In the genomic region with DNA sequence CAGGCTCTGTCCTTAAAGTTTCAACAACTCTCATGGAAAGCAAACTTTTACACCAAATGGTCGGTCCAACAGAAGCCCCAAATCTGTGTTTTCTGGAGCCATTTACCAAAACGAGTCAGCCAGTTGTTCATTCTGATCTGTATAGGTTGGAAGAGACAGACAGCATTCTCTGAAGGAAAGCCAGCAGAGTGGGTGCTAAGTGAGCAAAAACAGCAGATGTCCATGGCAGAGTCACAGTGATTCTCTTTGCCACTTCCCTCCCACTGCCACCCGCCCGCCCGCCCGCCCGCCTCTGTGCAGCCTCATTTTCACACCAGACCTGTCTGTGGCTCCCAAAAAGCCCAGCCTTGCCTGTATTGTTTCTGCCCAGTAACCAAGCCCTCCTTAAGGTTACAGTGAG, we compare ENCODE assay signal across 20 mouse cellular contexts. TPM values are rescaled to one million over a fixed set of nuclear protein-coding genes. Genes with fewer than 3 reads are reported as not detected.
DNase-seq lines count a peak whose midpoint lies in the region; TF ChIP-seq lines count a peak whose summit lies in the region.
"Had no signal": no experiment of that assay in that cellular context is flagged by ENCODE, and none has a peak within 500 bp of the region (broad histone marks: within the 10 kb centered on the region; RNA-seq: fewer than 3 reads in every experiment).

No protein-coding gene starts in this region.

- H3K27ac ChIP-seq in left cerebral cortex, adult 2 months: peak overlapping the region; percentile 63
- H3K27ac ChIP-seq in gastrocnemius, adult 2 months: no peak overlapping the region
- H3K27ac ChIP-seq: embryonic facial prominence, embryonic 15.5 days; hindbrain, embryonic 10.5 days; kidney, postnatal 0 days; limb, embryonic 15.5 days; liver, embryonic 15.5 days; midbrain, embryonic 13.5 days had no signal

- TF ChIP-seq CTCF in left cerebral cortex, adult 2 months (IDR thresholded peaks at IDR 0.05): no peak
- no peak for TF ChIP-seq CTCF in gastrocnemius, adult 2 months (IDR thresholded peaks at IDR 0.05)

- intact Hi-C loops in left cerebral cortex, adult 2 months (cut with DNase I): loop anchor here (1.0 kb wide), 1 partner anchor 18 kb away; no protein-coding TSS in a partner anchor
- intact Hi-C loops in gastrocnemius, adult 2 months (cut with DNase I): no loop called here

- no peak overlapping the region for H3K4me3 ChIP-seq in left cerebral cortex, adult 2 months
- no peak overlapping the region for H3K4me3 ChIP-seq in gastrocnemius, adult 2 months
- H3K4me3 ChIP-seq: embryonic facial prominence, embryonic 15.5 days; hindbrain, embryonic 10.5 days; limb, embryonic 15.5 days; liver, embryonic 15.5 days; midbrain, embryonic 13.5 days had no signal

- peak; percentile 17 for DNase-seq in lung, postnatal 10 days
- DNase-seq in lung, postnatal 4 days: no peak
- peak; percentile 72 for DNase-seq in layer of hippocampus, adult 9-10 months (ENCODE audit: low spot score)
- peak; percentile 31 to 57 for DNase-seq in left cerebral cortex, adult 2 months (ENCODE audit: extremely low spot score in 1 of 2, low spot score in 2 of 2)
- DNase-seq in telencephalon, adult 2 months (ENCODE audit: low read depth, low spot score): peak; percentile 89
- DNase-seq in cerebellum, postnatal 4 days (ENCODE audit: low spot score in 2 of 2): no peak
- no peak for DNase-seq in gastrocnemius, adult 2 months
- DNase-seq: adrenal gland, adult 2 months; cerebellum, postnatal 10 days; forebrain, postnatal 0 days; gastrocnemius, postnatal 36 days; kidney, adult 18-20 months; thymus, postnatal 25 days had no signal

RNA-seq across cellular contexts. Expression of a gene that starts 29.7 kb away (rescaled TPM):
- 10 to 100 TPM; 71.6 to 84.3 TPM for total RNA-seq in left cerebral cortex, adult 2 months (2021)
- total RNA-seq in gastrocnemius, adult 2 months (2021): not detected
- total RNA-seq: megakaryocyte progenitor cell, adult 5-6 weeks had no signal

RNA-seq across cellular contexts. Expression of a gene that starts 36.9 kb away (rescaled TPM):
- 10 to 100 TPM; 92.1 to 95.3 TPM for total RNA-seq in left cerebral cortex, adult 2 months (2021)
- 1 to 10 TPM; 3.6 to 5.0 TPM for total RNA-seq in gastrocnemius, adult 2 months (2021)

RNA-seq across cellular contexts. Expression of a gene that starts 41.6 kb away (rescaled TPM):
- 100 to 1,000 TPM; 156 to 177 TPM for total RNA-seq in left cerebral cortex, adult 2 months (2021)
- 10 to 100 TPM; 35.8 to 40.5 TPM for total RNA-seq in gastrocnemius, adult 2 months (2021)

Comparison
In these comparisons a context has a peak if more than half of its experiments do, and no peak if none do; other contexts are left out.
1. DNase-seq: peak in lung, postnatal 10 days (single experiment), layer of hippocampus, adult 9-10 months (single experiment), left cerebral cortex, adult 2 months (2 of 2) and telencephalon, adult 2 months (single experiment); none in lung, postnatal 4 days (0 of 2), cerebellum, postnatal 4 days (0 of 2) and gastrocnemius, adult 2 months (single experiment).
2. RNA of a gene that starts 29.7 kb away (total RNA-seq): 71.6 to 84.3 TPM in left cerebral cortex, adult 2 months; not detected in gastrocnemius, adult 2 months; every median in the first group is over 10 times any median in the second.
3. RNA of a gene that starts 36.9 kb away (total RNA-seq): 92.1 to 95.3 TPM in left cerebral cortex, adult 2 months; 3.6 to 5.0 TPM in gastrocnemius, adult 2 months; every median in the first group is over 10 times any median in the second.